Mouse (Mus musculus) forebrain, embryonic 15.5 days (tissue): ENCODE results near the gene 2410004P03Rik. TPM values are rescaled to one million over a fixed set of nuclear protein-coding genes. Genes with fewer than 3 reads are reported as not detected.

ENCODE experiments used
- ATAC-seq: fragments of 200-750 bp; cut with Nextera tagmentation; replicated peaks from 2 replicates; pipeline ENCODE4 v1.8.0; 2017; ENCODE audit warnings: mild to moderate bottlenecking, moderate TSS enrichment, moderate library complexity
- H3K27ac ChIP-seq: fragments of 300-500 bp; sonication (generic); replicated peaks from 2 replicates; pipeline ENCODE4 v1.5.1; 2015; ENCODE audit warnings: mild to moderate bottlenecking, inconsistent platforms
- H3K27me3 ChIP-seq: fragments of 300-500 bp; sonication (generic); 2 replicates; pipeline ENCODE4 v1.6.1; 2015; ENCODE audit warnings: inconsistent platforms
- H3K36me3 ChIP-seq: fragments of 300-500 bp; sonication (generic); 2 replicates; pipeline ENCODE4 v1.6.1; 2015; ENCODE audit warnings: mild to moderate bottlenecking, inconsistent platforms
- H3K4me1 ChIP-seq: fragments of 300-500 bp; sonication (generic); 2 replicates; pipeline ENCODE4 v1.6.1; 2015; ENCODE audit warnings: inconsistent platforms
- H3K4me2 ChIP-seq: fragments of 300-500 bp; sonication (generic); replicated peaks from 2 replicates; pipeline ENCODE4 v1.6.1; 2015; ENCODE audit warnings: mild to moderate bottlenecking, inconsistent platforms
- H3K4me3 ChIP-seq: fragments of 300-500 bp; sonication (generic); 2 replicates; pipeline ENCODE4 v1.5.1; 2015; ENCODE audit warnings: mild to moderate bottlenecking, inconsistent platforms
- H3K9ac ChIP-seq: fragments of 300-500 bp; sonication (generic); replicated peaks from 2 replicates; pipeline ENCODE4 v1.6.1; 2015; ENCODE audit warnings: mild to moderate bottlenecking, inconsistent platforms
- H3K9me3 ChIP-seq: fragments of 300-500 bp; sonication (generic); 2 replicates; pipeline ENCODE4 v1.6.1; 2016; ENCODE audit warnings: inconsistent platforms
- WGBS: fragments of 180-500 bp; shearing (Covaris S2); methylation state at CpG from one replicate; pipeline ENCODE4 v1.1.7; 2015; ENCODE audit warnings: mixed read lengths; 5-methylcytosine and 5-hydroxymethylcytosine counted together
- polyA plus RNA-seq: library from polyadenylated mRNA; unstranded; fragments of >200 nt; fragmentation: Nextera tagmentation; extraction: Ambion mirVana; gene quantifications from 2 replicates; pipeline ENCODE4 v1.2.1, GENCODE M21; 2015

The 2410004P03Rik gene
- polyA plus RNA-seq, 1 experiment from 2014 or later: 4.8 TPM

DNA sequence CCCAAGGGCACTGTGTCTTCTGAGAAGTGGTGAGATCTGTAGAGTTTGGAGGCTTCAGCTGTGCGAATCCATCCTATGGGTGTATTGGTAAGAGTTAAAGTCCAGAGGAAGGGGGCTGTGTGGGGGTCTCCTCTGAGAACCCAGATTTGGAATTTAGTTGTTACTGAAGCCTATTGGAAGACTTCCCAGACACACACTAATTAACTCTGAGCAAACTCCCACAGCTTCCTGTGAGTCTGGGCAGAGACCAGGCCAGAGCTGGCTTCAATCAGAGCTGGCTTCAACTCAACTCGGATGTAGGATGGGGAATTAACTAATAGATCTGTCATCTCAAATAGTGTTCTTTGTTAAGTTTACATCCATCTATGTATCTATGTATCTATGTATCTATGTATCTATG, 4.2 kb upstream of the 2410004P03Rik start:
- Histone ChIP-seq H3K4me2 (no peak overlapping the region), H3K9ac (no peak overlapping the region), H3K27ac (no peak overlapping the region), H3K4me3 (no peak overlapping the region), H3K4me1 (peaks cover 6% of the 10 kb centered on the region; the same call in 1 of the 2 replicates), H3K9me3 (no peaks in the 10 kb centered on the region), H3K27me3 (no peaks in the 10 kb centered on the region), H3K36me3 (no peaks in the 10 kb centered on the region)
- no peak for ATAC-seq
- WGBS: 74% methylated on average over 2 of the region's 2 CpGs

GRCm38 (mm10) chr12:17012067-17012899, 756 bp upstream of the 2410004P03Rik start:
- Histone ChIP-seq H3K4me3 (no peak overlapping the region), H3K27ac (no peak overlapping the region), H3K27me3 (no peaks in the 10 kb centered on the region), H3K36me3 (no peaks in the 10 kb centered on the region), H3K4me1 (peaks cover 6% of the 10 kb centered on the region; the same call in 1 of the 2 replicates), H3K9me3 (no peaks in the 10 kb centered on the region), H3K4me2 (no peak overlapping the region), H3K9ac (no peak overlapping the region)
- 0 out of 2 replicates have a peak, but pooled peaks have one; percentile 23 for ATAC-seq
- 72% methylated on average over 2 of the region's 2 CpGs for WGBS

- Histone ChIP-seq H3K27ac (no peak overlapping the region), H3K27me3 (no peaks in the 10 kb centered on the region), H3K9me3 (no peaks in the 10 kb centered on the region), H3K4me2 (no peak overlapping the region), H3K4me1 (peaks cover 6% of the 10 kb centered on the region; the same call in 1 of the 2 replicates), H3K36me3 (no peaks in the 10 kb centered on the region), H3K9ac (no peak overlapping the region), H3K4me3 (no peak overlapping the region)
- ATAC-seq: no peak
- WGBS: 98% methylated on average over 6 of the region's 6 CpGs
Measured at GRCm38 (mm10) chr12:17009466-17009865, 2.1 kb downstream of the 2410004P03Rik start.

DNA sequence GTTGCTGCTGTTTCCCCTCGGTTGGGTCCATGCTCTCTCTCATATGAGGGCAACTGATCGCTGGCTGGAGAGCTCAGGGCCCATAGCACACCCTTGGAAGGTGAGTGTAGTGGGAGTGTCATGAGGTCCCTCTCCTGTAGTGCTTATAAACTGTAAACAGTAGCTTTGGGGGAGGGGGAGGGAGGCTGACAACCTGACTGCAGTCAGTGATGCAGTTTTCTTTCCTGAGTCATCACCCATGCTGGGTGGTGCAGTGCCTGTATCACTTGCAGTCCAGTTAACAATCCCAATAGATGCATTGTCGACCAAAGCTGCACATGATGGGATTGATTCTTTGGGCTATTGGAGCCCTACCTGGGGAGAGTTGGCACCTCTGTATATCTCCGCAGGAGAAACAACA, 10.3 kb downstream of the 2410004P03Rik start:
- H3K36me3 ChIP-seq: no peaks in the 10 kb centered on the region
- no peak overlapping the region for H3K4me3 ChIP-seq
- H3K4me1 ChIP-seq: peaks cover 14% of the 10 kb centered on the region
- H3K9me3 ChIP-seq: no peaks in the 10 kb centered on the region
- H3K27me3 ChIP-seq: peaks cover 36% of the 10 kb centered on the region
- H3K4me2 ChIP-seq: no peak overlapping the region
- 47% methylated on average over 4 of the region's 4 CpGs for WGBS
- H3K9ac ChIP-seq: no peak overlapping the region
- H3K27ac ChIP-seq: no peak overlapping the region
- no peak for ATAC-seq

DNA sequence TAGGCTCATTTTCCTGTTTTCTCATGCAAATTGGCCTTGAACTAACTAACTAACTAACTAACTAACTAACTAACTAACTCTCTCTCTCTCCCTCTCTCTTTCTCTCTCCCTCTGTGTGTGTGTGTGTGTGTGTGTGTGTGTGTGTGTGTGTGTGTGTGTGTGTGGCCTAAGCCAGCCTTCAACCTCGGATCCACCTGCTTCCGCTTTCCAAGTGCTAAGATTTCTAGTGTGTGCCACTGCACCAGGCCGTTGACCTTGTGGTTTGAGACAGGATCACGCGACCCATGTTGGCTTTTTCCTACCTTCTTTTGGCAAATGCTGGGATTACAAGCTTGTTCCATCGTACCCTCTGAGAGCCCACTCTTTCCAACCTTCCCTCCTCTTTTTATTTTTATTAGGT, 10.9 kb downstream of the 2410004P03Rik start:
- 49% methylated on average over 6 of the region's 6 CpGs for whole genome bisulfite sequencing
- Histone ChIP-seq H3K4me3 (no peak overlapping the region), H3K27ac (no peak overlapping the region), H3K27me3 (peaks cover 36% of the 10 kb centered on the region), H3K4me1 (peaks cover 14% of the 10 kb centered on the region), H3K4me2 (no peak overlapping the region), H3K36me3 (no peaks in the 10 kb centered on the region), H3K9me3 (no peaks in the 10 kb centered on the region), H3K9ac (no peak overlapping the region)
- no peak for ATAC-seq

DNA sequence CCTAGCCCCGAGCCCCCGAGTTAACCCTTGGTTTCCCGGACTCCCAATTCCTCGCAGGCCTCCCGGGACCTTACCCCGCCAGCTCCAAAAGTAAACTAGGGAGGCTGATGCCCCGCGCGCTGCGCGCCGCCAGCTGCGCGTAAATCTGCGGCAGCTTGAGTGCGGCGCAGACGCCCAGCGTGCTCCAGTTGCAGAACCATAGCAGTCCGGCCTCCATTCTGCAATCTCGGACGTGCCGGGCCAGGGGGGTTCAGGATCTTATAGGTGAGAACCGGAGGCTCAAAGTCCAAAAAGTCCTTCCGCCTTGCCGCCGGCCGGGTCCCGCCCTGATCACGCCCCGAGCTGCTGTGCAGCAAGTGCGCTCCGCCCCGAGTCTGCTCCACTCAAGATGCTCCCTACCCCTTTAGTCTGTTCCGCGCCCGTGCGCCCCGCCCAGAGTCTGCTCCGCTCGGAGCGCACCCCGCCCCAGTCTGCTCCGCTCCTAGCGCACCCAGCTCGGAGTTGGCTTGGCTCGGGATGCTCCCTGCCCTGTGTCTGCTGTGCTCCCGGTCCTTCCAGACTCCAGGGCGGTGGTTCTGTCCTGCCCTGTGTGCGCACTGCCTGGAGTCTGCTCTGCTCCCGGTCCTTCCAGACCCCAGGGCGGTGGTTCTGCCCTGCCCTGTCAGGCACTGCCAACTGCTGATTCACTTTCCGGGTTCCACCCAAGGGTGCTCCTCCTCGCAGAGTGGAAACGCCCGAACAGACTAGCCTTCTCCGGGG, 11.6 kb downstream of the 2410004P03Rik start, which contains the start of gene Pqlc3:
TSS of gene Pqlc3 (minus strand) at position 670 of the 759 bp plus-strand sequence.
- Histone ChIP-seq H3K4me3 (peak within 1 kb of the TSS; percentile 51), H3K27me3 (peaks cover 36% of the 10 kb centered on the region), H3K9ac (peak within 1 kb of the TSS; percentile 42), H3K9me3 (no peaks in the 10 kb centered on the region), H3K36me3 (no peaks in the 10 kb centered on the region), H3K4me1 (peaks cover 14% of the 10 kb centered on the region), H3K4me2 (peak within 1 kb of the TSS; percentile 94), H3K27ac (no peak within 1 kb of the TSS)
- under 1% methylated on average over 57 of the region's 57 CpGs for WGBS
- ATAC-seq: peak; percentile 88

- Histone ChIP-seq H3K27me3 (peaks cover 36% of the 10 kb centered on the region), H3K27ac (no peak overlapping the region), H3K9ac (no peak overlapping the region), H3K36me3 (no peaks in the 10 kb centered on the region), H3K9me3 (no peaks in the 10 kb centered on the region), H3K4me3 (peak overlapping the region; percentile 51), H3K4me2 (peak overlapping the region; percentile 94), H3K4me1 (peaks cover 14% of the 10 kb centered on the region)
- ATAC-seq: peak; percentile 18; the same call in 1 of the 2 replicates
- 5% methylated on average over 10 of the region's 10 CpGs for WGBS
Measured at GRCm38 (mm10) chr12:16999146-16999545, 12.4 kb downstream of the 2410004P03Rik start.

- Histone ChIP-seq H3K4me1 (peaks cover 14% of the 10 kb centered on the region), H3K27me3 (peaks cover 36% of the 10 kb centered on the region)
- no peak for ATAC-seq
Measured at GRCm38 (mm10) chr12:16996886-16997462, 14.6 kb downstream of the 2410004P03Rik start.

GRCm38 (mm10) chr12:16996281-16996680, 15.2 kb downstream of the 2410004P03Rik start:
- H3K4me1 ChIP-seq: peaks cover 14% of the 10 kb centered on the region
- no peak overlapping the region for H3K27ac ChIP-seq
- 84% methylated on average over 5 of the region's 5 CpGs for WGBS
- no peaks in the 10 kb centered on the region for H3K36me3 ChIP-seq
- no peak overlapping the region for H3K4me2 ChIP-seq
- H3K27me3 ChIP-seq: peaks cover 32% of the 10 kb centered on the region
- no peak overlapping the region for H3K9ac ChIP-seq
- ATAC-seq: no peak
- no peaks in the 10 kb centered on the region for H3K9me3 ChIP-seq
- no peak overlapping the region for H3K4me3 ChIP-seq

More at GRCm38 (mm10) chr12:16996886-16997462, 14.6 kb downstream of the 2410004P03Rik start:
- no peaks in the 10 kb centered on the region for H3K9me3 ChIP-seq
- H3K36me3 ChIP-seq: no peaks in the 10 kb centered on the region
- no peak overlapping the region for H3K9ac ChIP-seq
- H3K4me3 ChIP-seq: no peak overlapping the region
- no peak overlapping the region for H3K27ac ChIP-seq
- 91% methylated on average over 5 of the region's 5 CpGs for WGBS
- no peak overlapping the region for H3K4me2 ChIP-seq

- peaks cover 16% of the 10 kb centered on the region for H3K27me3 ChIP-seq
- no peak overlapping the region for H3K27ac ChIP-seq
- H3K9me3 ChIP-seq: no peaks in the 10 kb centered on the region
- H3K9ac ChIP-seq: no peak overlapping the region
- no peak for ATAC-seq
- H3K36me3 ChIP-seq: no peaks in the 10 kb centered on the region
- 88% methylated on average over 2 of the region's 2 CpGs for WGBS
- no peak overlapping the region for H3K4me2 ChIP-seq
- no peak overlapping the region for H3K4me3 ChIP-seq
- H3K4me1 ChIP-seq: peaks cover 4% of the 10 kb centered on the region
Measured at GRCm38 (mm10) chr12:16994291-16994690, 17.2 kb downstream of the 2410004P03Rik start.

GRCm38 (mm10) chr12:16992355-16992754, 19.2 kb downstream of the 2410004P03Rik start:
- H3K9ac ChIP-seq: no peak overlapping the region
- H3K36me3 ChIP-seq: no peaks in the 10 kb centered on the region
- no peak for ATAC-seq
- no peaks in the 10 kb centered on the region for H3K4me1 ChIP-seq
- H3K4me3 ChIP-seq: no peak overlapping the region
- H3K9me3 ChIP-seq: no peaks in the 10 kb centered on the region
- WGBS: 87% methylated on average over 2 of the region's 2 CpGs
- no peak overlapping the region for H3K4me2 ChIP-seq
- H3K27ac ChIP-seq: no peak overlapping the region
- no peaks in the 10 kb centered on the region for H3K27me3 ChIP-seq

- H3K27ac ChIP-seq: no peak overlapping the region
- no peaks in the 10 kb centered on the region for H3K36me3 ChIP-seq
- no peak overlapping the region for H3K4me3 ChIP-seq
- no peaks in the 10 kb centered on the region for H3K9me3 ChIP-seq
- 67% methylated on average over 2 of the region's 2 CpGs for WGBS
- ATAC-seq: no peak
- H3K9ac ChIP-seq: no peak overlapping the region
- H3K4me2 ChIP-seq: no peak overlapping the region
- no peaks in the 10 kb centered on the region for H3K4me1 ChIP-seq
- H3K27me3 ChIP-seq: no peaks in the 10 kb centered on the region
Measured at GRCm38 (mm10) chr12:16991376-16991775, 20.2 kb downstream of the 2410004P03Rik start.
